Mouse (Mus musculus) megakaryocyte, embryonic 14.5 days (primary cell): ENCODE results near the gene Ctc1.

Experiments
- FLI1 ChIP-seq: IDR thresholded peaks from 2 replicates; pipeline ENCODE4 v1.6.1; 2012; ENCODE audit warnings: low read length, inconsistent platforms, mixed read lengths
- GATA1 ChIP-seq: IDR thresholded peaks from 3 replicates; pipeline ENCODE4 v1.6.1; 2012; ENCODE audit warnings: mixed read lengths, low read length, inconsistent platforms, borderline replicate concordance

GRCm38 (mm10) chr11:69080102-69080854 is 64.6 kb downstream of the Ctc1 start:
- TF ChIP-seq GATA1 (no peak), FLI1 (no peak)
